Mouse (Mus musculus): ENCODE results near the gene 2410004B18Rik.

- TF ChIP-seq CTCF (IDR thresholded peaks at IDR 0.05; ENCODE audit: extremely low read depth, insufficient read depth, low read length) (no peak), POLR2A (IDR thresholded peaks at IDR 0.05; ENCODE audit: extremely low read depth, insufficient read depth, low read length) (no peak)
Measured at GRCm38 (mm10) chr3:145938405-145939349, 863 bp downstream of the 2410004B18Rik start.

Measured in cortical plate, adult 2 months (tissue).